Mouse (Mus musculus): ENCODE results near the gene Sept4. TPM values are rescaled to one million over a fixed set of nuclear protein-coding genes. Genes with fewer than 3 reads are reported as not detected.

The Sept4 gene
- polyA plus RNA-seq (2012) = 1.4 and 2.3 TPM in 2 replicates

- no peak for TF ChIP-seq GATA1 (IDR thresholded peaks at IDR 0.05; ENCODE audit: low read length)
Observed at GRCm38 (mm10) chr11:87568255-87568953, at the start of gene Sept4. TSS of gene Sept4 (plus strand) at chr11:87568903.

- TF ChIP-seq GATA1 (IDR thresholded peaks at IDR 0.05; ENCODE audit: low read length) = no peak
Observed at GRCm38 (mm10) chr11:87519260-87519659, 49.4 kb upstream of the Sept4 start.

DNA sequence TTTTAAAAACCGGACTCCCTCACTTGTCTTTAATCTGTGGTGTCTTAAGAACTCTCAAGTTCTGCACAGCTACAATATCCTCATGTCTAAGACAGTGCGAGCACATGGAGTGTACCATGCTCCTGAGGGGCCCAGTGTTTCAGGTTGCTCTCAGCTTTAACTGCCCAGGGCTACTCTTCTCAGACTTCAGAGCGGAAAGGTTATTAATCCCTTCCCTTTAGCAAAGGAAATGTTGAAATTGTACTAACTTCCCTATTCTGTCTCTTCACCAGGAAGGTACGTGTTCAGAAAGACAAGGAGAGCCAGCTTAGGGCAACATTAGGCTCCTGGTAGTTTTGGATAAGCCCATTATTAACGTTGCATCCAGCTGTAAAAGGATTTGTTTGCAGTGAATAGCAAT is 45.2 kb upstream of the Sept4 start:
- TF ChIP-seq GATA1 (IDR thresholded peaks at IDR 0.05; ENCODE audit: low read length) = no peak

DNA sequence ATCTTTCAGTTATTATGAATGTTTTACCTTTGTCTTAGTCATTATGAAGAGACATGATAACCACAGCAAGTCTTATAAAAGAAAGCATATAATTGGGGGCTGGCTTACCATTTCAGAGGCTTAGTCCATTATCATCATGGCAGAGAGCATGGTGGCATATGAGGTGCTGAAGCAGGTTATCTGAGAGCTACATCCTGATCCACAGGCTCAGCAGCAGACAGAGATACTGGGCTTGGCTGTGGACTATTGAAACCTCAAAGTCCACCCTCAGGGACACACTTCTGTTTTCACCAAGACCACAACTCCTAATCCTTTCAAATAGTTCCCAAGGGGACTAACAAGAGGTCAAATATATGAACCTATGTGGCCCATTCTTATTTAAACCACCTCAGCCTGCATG is 44.7 kb upstream of the Sept4 start:
- TF ChIP-seq GATA1 (IDR thresholded peaks at IDR 0.05; ENCODE audit: low read length) = no peak

GRCm38 (mm10) chr11:87524780-87525179 is 43.9 kb upstream of the Sept4 start:
- TF ChIP-seq GATA1 (IDR thresholded peaks at IDR 0.05; ENCODE audit: low read length) = no peak

DNA sequence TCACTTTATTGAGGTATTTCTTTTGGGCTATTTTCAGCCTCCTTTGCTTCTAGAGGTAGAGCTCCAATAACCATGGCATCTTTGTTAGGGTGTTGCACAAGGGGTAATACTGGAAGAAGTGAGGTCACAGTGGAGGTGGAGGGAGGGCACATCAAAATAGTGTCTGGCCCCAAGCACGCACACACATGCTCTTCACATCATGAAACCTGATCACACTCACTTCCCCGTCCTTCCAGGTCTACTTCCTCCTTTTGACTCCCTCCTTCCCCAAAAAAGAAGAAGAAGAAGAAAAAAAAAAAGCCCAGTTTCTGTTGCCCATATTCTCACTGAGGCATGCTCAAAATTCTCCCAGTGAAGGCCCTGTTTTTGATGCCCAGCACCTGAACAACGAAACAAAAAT is 41.3 kb upstream of the Sept4 start:
- no peak for TF ChIP-seq GATA1 (IDR thresholded peaks at IDR 0.05; ENCODE audit: low read length)

- TF ChIP-seq GATA1 (IDR thresholded peaks at IDR 0.05; ENCODE audit: low read length) = no peak
Observed at GRCm38 (mm10) chr11:87527990-87528389, 40.7 kb upstream of the Sept4 start.

GRCm38 (mm10) chr11:87531695-87532094 is 37.0 kb upstream of the Sept4 start:
- no peak for TF ChIP-seq GATA1 (IDR thresholded peaks at IDR 0.05; ENCODE audit: low read length)

- TF ChIP-seq GATA1 (IDR thresholded peaks at IDR 0.05; ENCODE audit: low read length) = no peak
Observed at GRCm38 (mm10) chr11:87542285-87542684, 26.4 kb upstream of the Sept4 start.

DNA sequence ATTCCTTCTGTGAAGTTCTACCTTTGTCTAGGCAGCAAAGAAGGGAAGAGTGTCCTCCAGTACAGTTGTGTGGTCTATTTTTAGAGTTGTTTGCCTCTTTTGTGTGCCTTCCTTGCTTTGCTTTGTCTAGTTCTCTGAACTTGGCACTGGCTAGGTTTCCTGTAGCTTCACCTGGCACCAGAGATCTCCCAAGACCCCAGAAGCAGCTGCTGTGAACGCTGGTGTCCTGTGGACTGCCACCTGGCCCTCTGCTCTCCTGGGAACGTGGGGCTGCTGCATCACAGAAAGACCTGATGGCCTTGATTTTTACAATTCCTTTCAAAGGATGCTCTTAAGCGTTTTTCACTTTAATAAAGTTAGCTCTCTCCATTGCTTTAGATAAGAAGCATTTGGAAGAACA is 25.8 kb upstream of the Sept4 start:
- TF ChIP-seq GATA1 (IDR thresholded peaks at IDR 0.05; ENCODE audit: low read length) = no peak

DNA sequence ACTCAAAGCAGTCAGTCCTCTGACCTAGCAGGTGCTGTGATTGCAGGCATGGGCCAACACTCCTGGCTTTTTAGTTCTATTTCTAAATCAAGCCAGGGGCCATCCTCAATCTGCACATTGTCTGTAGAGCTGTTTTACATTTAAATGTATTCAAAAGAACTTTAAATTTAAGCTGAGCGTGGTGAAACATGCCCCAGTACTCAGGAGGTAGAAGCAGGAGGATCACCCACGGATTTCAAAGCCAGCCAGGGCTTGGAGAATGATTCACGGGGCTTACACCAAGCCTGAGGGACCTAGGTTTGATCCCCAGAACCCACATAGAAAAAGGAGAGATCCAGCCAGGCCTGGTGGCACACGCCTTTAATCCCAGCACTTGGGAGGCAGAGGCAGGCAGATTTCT is 15.4 kb upstream of the Sept4 start:
- no peak for TF ChIP-seq GATA1 (IDR thresholded peaks at IDR 0.05; ENCODE audit: low read length)

GRCm38 (mm10) chr11:87554386-87554785 is 14.3 kb upstream of the Sept4 start:
- no peak for TF ChIP-seq GATA1 (IDR thresholded peaks at IDR 0.05; ENCODE audit: low read length)

DNA sequence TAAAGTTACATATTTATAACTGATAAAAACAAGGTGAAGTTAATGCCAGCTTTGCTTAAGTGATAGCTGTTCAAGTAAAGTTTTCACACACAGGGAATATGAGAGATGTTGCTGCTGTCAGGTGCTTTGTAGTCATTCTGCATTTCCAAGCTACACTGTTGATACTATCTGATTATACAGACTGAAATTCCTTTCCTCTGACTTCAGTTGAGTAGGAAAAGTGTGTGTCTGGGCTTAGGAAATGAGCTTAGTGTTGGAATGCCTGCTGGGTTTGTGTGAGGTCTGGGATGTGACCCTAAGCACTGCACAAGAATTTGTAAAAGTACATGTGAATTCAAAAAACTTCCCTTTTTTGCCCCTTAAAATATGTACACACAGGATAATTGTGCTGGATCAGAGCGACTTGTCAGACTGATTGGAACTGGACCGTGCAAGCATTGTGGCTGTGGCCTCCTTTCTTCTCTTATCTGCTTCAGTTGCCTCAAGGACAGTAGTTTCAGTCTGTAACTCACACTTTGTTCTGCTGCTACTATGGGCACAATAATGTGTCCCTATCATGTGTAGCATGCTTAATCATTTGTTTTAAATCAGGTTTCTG is 13.5 kb upstream of the Sept4 start:
- TF ChIP-seq GATA1 (IDR thresholded peaks at IDR 0.05; ENCODE audit: low read length) = no peak

DNA sequence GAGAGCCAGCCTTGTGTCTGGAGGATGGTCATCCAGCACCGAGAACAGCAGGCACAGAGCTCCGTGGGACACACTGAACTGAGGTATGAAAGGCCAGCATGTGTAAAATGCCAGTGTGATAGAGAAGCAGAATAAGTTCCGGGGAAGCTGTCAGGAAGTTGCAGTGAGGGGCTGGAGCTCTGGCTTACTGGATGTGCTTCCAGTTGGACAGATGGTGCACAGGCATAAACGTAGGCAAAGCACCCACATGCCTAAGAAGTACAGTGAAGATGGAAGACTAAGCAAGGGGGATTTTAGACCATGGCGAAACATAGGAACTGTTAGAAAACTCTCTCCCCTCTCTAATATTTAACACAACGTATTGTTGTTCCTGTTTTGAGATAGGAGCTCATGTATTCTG is 7.5 kb upstream of the Sept4 start:
- no peak for TF ChIP-seq GATA1 (IDR thresholded peaks at IDR 0.05; ENCODE audit: low read length)

DNA sequence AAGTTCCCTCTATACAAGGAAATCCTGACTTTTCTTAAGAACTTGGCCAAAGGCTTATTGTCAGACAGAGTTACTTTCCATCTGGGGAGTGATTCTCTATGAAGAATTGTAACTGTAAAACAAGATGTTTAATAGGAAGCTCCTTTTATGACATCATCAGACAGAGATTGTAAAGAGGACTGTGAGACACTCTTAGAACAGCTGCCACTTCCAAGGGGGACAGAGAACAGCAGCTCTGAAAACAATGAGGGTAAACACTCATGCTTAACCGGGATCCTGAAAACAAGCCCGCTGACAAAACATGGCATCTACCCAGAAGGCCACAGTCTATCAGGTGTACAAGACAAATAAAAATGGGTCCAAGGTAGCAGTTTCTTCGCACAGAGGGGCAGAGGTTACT is 2.2 kb upstream of the Sept4 start, which contains the start of gene Gm11492:
Gene Gm11492 (plus strand): TSS at position 153 of the 400 bp plus-strand sequence.
- no peak for TF ChIP-seq GATA1 (IDR thresholded peaks at IDR 0.05; ENCODE audit: low read length)

DNA sequence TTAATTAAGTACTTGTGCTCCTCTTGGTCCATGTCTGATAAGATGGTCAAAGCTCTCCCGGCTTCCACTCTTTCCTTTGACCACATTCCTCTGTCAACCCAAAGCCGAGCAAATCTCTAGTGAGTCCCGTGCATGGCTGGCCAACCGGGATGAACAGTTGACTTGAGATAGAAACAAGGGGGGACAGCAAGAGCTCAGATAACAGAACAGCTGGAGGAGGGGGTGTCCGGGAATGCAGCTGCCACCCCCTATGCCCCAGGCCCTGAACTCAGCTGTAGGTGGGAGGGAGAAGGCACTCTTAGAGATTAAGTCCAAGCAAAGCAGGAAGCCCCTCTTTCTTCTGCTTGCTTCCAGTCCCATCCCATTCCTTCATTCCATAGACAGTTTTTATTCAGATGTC is 2.0 kb downstream of the Sept4 start:
- TF ChIP-seq GATA1 (IDR thresholded peaks at IDR 0.05; ENCODE audit: low read length) = no peak

GRCm38 (mm10) chr11:87571361-87571950 is 2.8 kb downstream of the Sept4 start:
- TF ChIP-seq GATA1 (IDR thresholded peaks at IDR 0.05; ENCODE audit: low read length) = no peak
